Mouse (Mus musculus): Measurements from ENCODE around the gene Speer4b. TPM values are rescaled to one million over a fixed set of nuclear protein-coding genes. Genes with fewer than 3 reads are reported as not detected.
"Not testable (repeated sequence)": the region's sequence is repeated elsewhere in the genome, so short reads cannot be mapped to it uniquely, and the experiment has no call there.

The Speer4b gene
- total RNA-seq (2014; rRNA removed; ENCODE audit: low replicate concordance), result not detected in 2 replicates
- polyA plus RNA-seq (2015; fragmentation: Nextera tagmentation; extraction: Ambion mirVana), result not detected in 2 replicates

DNA sequence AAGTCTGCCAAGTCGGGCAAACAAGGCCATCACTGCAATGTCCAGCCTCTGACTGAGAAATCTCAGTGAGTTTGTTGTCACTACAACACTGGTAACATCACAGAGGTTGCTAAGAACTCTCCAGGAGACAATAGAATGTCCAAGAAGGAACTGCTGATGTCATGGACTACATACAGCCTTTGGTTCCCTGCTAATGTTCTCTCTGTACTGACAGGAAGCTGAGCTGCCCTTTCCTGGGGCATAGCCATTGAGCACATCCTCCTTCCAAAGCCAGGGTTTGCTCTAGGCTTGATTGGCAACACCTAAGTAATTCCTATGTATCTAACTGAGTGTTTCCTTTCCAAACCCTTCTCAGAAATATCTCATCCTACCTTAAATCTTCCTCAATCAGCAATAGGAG is at the start of gene Speer4b:
TSS of gene Speer4b (minus strand) at position 101 of the 400 bp plus-strand sequence.
- not testable (repeated sequence) for H3K36me3 ChIP-seq (replicated peaks; ENCODE audit: control insufficient read depth, insufficient read depth, low read length); DNase-seq (ENCODE audit: low spot score); H3K4me3 ChIP-seq (ENCODE audit: low read depth, low read length); H3K27ac ChIP-seq (ENCODE audit: low read depth); H3K4me2 ChIP-seq (ENCODE audit: low read depth, low read length); H3K9ac ChIP-seq (replicated peaks; ENCODE audit: low read depth, low read length); H3K27me3 ChIP-seq (ENCODE audit: control insufficient read depth, insufficient read depth, low read length); H3K4me1 ChIP-seq (ENCODE audit: control insufficient read depth, insufficient read depth); H3K9me3 ChIP-seq (replicated peaks; ENCODE audit: control insufficient read depth, low read length); ATAC-seq (ENCODE audit: insufficient read depth, low read depth)
- 27% methylated on average over 1 of the region's 1 CpGs for WGBS

DNA sequence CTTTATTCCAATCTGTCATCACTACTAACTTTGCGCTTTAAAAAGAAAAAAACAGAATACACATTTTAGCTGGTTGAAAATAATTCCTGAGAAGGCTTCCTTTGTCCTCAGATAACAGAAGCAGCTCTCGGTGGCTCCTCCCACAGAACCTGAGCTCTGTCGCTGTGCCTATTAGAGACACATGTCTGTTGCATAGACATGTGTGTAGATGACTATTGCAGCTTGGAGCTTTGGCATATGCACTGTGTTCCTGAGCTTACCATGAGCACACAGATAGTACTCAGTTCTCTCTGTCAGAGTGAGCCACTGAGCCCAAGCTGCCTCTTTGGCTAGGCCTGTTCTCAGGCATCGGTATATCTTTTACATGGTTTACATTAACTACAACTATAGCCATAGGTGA is 48.1 kb upstream of the Speer4b start:
- H3K9me3 ChIP-seq (replicated peaks; ENCODE audit: control insufficient read depth, low read length), result no peaks in the 10 kb centered on the region
- no peaks in the 10 kb centered on the region for H3K27me3 ChIP-seq (ENCODE audit: control insufficient read depth, insufficient read depth, low read length)
- no peak for ATAC-seq (ENCODE audit: insufficient read depth, low read depth)
- H3K27ac ChIP-seq (ENCODE audit: low read depth), result no peak overlapping the region
- DNase-seq (ENCODE audit: low spot score), result no peak
- H3K4me3 ChIP-seq (ENCODE audit: low read depth, low read length), result no peak overlapping the region
- no peak for TF ChIP-seq EP300 (IDR thresholded peaks at IDR 0.05; ENCODE audit: low read depth)
- no peak for TF ChIP-seq CTCF (IDR thresholded peaks at IDR 0.05; ENCODE audit: low read depth)
- H3K9ac ChIP-seq (replicated peaks; ENCODE audit: low read depth, low read length), result no peak overlapping the region
- no peak overlapping the region for H3K4me2 ChIP-seq (ENCODE audit: low read depth, low read length)
- no peaks in the 10 kb centered on the region for H3K4me1 ChIP-seq (ENCODE audit: control insufficient read depth, insufficient read depth)
- H3K36me3 ChIP-seq (replicated peaks; ENCODE audit: control insufficient read depth, insufficient read depth, low read length), result no peaks in the 10 kb centered on the region
- WGBS, result 73% methylated on average over 4 of the region's 4 CpGs

DNA sequence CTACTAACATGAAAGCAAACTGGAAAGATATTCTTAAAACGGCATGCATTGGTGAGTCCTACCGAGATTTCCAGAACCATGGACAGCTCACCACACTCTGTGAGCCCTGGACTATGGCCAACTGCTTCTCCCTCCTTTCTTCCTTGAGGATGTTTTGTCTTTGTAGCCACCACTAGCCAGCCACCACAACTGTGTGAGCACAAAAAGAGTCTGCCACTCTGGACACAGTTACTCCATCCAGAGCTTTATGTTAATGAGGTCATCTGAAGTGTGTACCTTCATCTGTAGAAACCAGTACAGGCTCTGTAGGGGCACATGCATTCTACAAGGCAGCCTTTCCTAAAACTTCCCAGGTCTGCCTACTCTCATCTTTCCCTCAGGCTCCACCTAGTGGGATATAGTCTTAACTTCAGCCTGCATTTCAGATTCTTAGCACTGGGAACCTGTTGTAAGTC is 43.6 kb upstream of the Speer4b start:
- DNase-seq (ENCODE audit: low spot score), result peak; percentile 11

DNA sequence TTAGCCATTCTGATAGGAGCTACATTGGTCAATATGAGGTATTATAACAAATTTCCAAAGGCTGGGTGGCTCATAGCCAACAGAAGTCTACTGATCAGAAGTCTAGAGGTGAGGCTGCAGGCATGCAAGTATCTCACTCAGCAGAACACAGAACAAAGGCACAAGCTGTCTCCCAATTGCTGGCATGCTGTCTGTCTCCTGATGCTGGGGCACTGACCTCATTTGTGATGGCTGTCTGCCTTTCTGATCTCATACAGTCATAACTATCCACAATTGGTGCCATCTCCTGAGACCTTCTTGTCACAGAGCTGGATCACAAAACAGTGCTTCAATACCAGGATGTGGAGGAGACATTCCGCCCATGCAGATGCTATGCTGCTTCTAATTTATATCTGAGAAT is 25.7 kb upstream of the Speer4b start:
- Histone ChIP-seq H3K27ac (ENCODE audit: low read depth) (no peak overlapping the region), H3K4me1 (ENCODE audit: control insufficient read depth, insufficient read depth) (no peaks in the 10 kb centered on the region), H3K36me3 (replicated peaks; ENCODE audit: control insufficient read depth, insufficient read depth, low read length) (no peaks in the 10 kb centered on the region), H3K9me3 (replicated peaks; ENCODE audit: control insufficient read depth, low read length) (no peaks in the 10 kb centered on the region), H3K4me2 (ENCODE audit: low read depth, low read length) (no peak overlapping the region), H3K9ac (replicated peaks; ENCODE audit: low read depth, low read length) (no peak overlapping the region), H3K27me3 (ENCODE audit: control insufficient read depth, insufficient read depth, low read length) (no peaks in the 10 kb centered on the region), H3K4me3 (ENCODE audit: low read depth, low read length) (no peak overlapping the region)
- TF ChIP-seq EP300 (IDR thresholded peaks at IDR 0.05; ENCODE audit: low read depth), result no peak
- no peak for TF ChIP-seq CTCF (IDR thresholded peaks at IDR 0.05; ENCODE audit: low read depth)
- DNase-seq (ENCODE audit: low spot score) (no peak), ATAC-seq (ENCODE audit: insufficient read depth, low read depth) (no peak)
- WGBS, result 68% methylated on average over 1 of the region's 1 CpGs

More for the DNA sequence above, 43.6 kb upstream of the Speer4b start:
- Histone ChIP-seq H3K36me3 (replicated peaks; ENCODE audit: control insufficient read depth, insufficient read depth, low read length) (no peaks in the 10 kb centered on the region), H3K9ac (replicated peaks; ENCODE audit: low read depth, low read length) (no peak overlapping the region), H3K9me3 (replicated peaks; ENCODE audit: control insufficient read depth, low read length) (no peaks in the 10 kb centered on the region), H3K27ac (ENCODE audit: low read depth) (no peak overlapping the region), H3K4me2 (ENCODE audit: low read depth, low read length) (no peak overlapping the region), H3K27me3 (ENCODE audit: control insufficient read depth, insufficient read depth, low read length) (no peaks in the 10 kb centered on the region), H3K4me3 (ENCODE audit: low read depth, low read length) (no peak overlapping the region), H3K4me1 (ENCODE audit: control insufficient read depth, insufficient read depth) (no peaks in the 10 kb centered on the region)
- WGBS, result 17% methylated on average over 2 of the region's 2 CpGs
- TF ChIP-seq CTCF (IDR thresholded peaks at IDR 0.05; ENCODE audit: low read depth) (no peak; the same call in 1 of the 2 replicates), EP300 (IDR thresholded peaks at IDR 0.05; ENCODE audit: low read depth) (no peak)
- ATAC-seq (ENCODE audit: insufficient read depth, low read depth), result no peak

DNA sequence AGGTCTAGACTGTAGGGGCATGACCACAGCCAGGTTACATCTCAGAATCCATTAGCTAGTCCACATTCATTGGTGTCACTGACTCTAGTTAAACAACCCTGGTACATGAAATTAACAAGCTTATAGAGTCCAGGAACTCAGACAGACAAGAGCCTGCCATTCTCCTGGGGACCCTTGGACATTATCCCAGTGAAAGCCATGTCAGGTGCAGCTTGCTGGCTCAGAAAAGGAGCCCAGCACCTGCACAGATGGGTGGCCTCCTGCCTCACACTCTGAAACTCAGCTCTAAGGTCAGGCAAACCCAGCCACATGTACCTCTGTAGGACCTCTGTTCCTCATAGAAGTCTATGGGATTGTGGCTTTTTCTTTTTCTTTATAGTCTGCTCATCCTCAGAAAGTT is 17.5 kb upstream of the Speer4b start:
- no peak for TF ChIP-seq EP300 (IDR thresholded peaks at IDR 0.05; ENCODE audit: low read depth)
- no peak for TF ChIP-seq CTCF (IDR thresholded peaks at IDR 0.05; ENCODE audit: low read depth)
- no peak for DNase-seq (ENCODE audit: low spot score)
- Histone ChIP-seq H3K4me3 (ENCODE audit: low read depth, low read length) (no peak overlapping the region), H3K9ac (replicated peaks; ENCODE audit: low read depth, low read length) (no peak overlapping the region), H3K27me3 (ENCODE audit: control insufficient read depth, insufficient read depth, low read length) (no peaks in the 10 kb centered on the region), H3K36me3 (replicated peaks; ENCODE audit: control insufficient read depth, insufficient read depth, low read length) (no peaks in the 10 kb centered on the region), H3K4me1 (ENCODE audit: control insufficient read depth, insufficient read depth) (no peaks in the 10 kb centered on the region), H3K9me3 (replicated peaks; ENCODE audit: control insufficient read depth, low read length) (no peaks in the 10 kb centered on the region), H3K27ac (ENCODE audit: low read depth) (no peak overlapping the region), H3K4me2 (ENCODE audit: low read depth, low read length) (no peak overlapping the region)
- no peak for ATAC-seq (ENCODE audit: insufficient read depth, low read depth)

DNA sequence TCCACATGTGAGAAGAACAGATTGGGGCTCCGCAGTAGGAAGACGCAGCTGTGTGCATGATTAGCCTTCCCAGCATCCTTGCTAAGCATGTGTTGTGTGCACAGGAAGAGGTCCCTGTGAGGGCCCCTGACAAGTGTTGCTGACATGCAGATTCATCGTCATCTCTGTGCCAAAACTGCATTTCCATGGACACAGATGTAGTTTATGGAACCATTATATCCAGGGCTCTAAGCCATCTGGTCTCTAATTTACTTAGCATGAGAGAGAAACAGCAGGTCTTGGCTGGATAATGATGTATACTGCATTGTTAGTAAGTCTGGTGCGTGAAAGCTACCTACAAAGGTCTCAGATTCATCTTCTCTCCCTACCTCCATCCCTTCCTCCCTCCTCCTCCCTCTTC is 10.3 kb downstream of the Speer4b start:
- ATAC-seq (ENCODE audit: insufficient read depth, low read depth) (no peak), DNase-seq (ENCODE audit: low spot score) (no peak)
- no peak overlapping the region for H3K4me3 ChIP-seq (ENCODE audit: low read depth, low read length)
- 82% methylated on average over 4 of the region's 4 CpGs for WGBS
- H3K4me1 ChIP-seq (ENCODE audit: control insufficient read depth, insufficient read depth), result no peaks in the 10 kb centered on the region
- H3K36me3 ChIP-seq (replicated peaks; ENCODE audit: control insufficient read depth, insufficient read depth, low read length), result no peaks in the 10 kb centered on the region
- no peak overlapping the region for H3K27ac ChIP-seq (ENCODE audit: low read depth)
- no peak overlapping the region for H3K4me2 ChIP-seq (ENCODE audit: low read depth, low read length)
- H3K9me3 ChIP-seq (replicated peaks; ENCODE audit: control insufficient read depth, low read length), result no peaks in the 10 kb centered on the region
- H3K27me3 ChIP-seq (ENCODE audit: control insufficient read depth, insufficient read depth, low read length), result no peaks in the 10 kb centered on the region
- TF ChIP-seq EP300 (IDR thresholded peaks at IDR 0.05; ENCODE audit: low read depth) (no peak), CTCF (IDR thresholded peaks at IDR 0.05; ENCODE audit: low read depth) (no peak)
- H3K9ac ChIP-seq (replicated peaks; ENCODE audit: low read depth, low read length), result no peak overlapping the region
